Mouse (Mus musculus): ENCODE measurements around the gene Taf9b. TPM values are rescaled to one million over a fixed set of nuclear protein-coding genes. Genes with fewer than 3 reads are reported as not detected.

Gene Taf9b
- polyA plus RNA-seq, 1 experiment: 0.04 TPM

DNA sequence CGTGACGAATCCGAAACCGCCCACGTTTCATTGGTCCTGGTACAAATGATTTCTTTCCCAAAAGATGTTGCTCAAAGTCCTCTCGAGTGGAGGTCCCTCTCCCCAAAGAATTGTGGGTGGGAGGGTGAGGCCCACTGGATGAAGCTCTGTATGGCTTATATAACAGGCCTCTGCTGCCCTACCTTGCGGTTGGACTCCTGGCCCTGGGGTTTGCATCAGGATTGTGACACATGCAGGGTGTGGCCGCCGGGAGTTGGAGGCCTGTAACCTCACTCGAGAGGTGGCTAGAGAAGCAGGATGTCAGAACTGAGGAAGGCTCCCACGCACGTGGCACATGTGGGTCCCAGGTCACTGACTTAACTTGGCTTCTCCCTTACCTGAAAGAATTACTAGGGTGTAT is 33.2 kb downstream of the Taf9b start:
- Histone ChIP-seq H3K27me3 (ENCODE audit: control insufficient read depth) (peaks cover 7% of the 10 kb centered on the region), H3K4me3 (replicated peaks) (peak overlapping the region; percentile 75), H3K36me3 (ENCODE audit: control insufficient read depth) (no peaks in the 10 kb centered on the region), H3K4me1 (ENCODE audit: control insufficient read depth) (peaks cover 24% of the 10 kb centered on the region), H3K9me3 (ENCODE audit: control insufficient read depth, low read length) (no peaks in the 10 kb centered on the region)
- TF ChIP-seq TAL1 (IDR thresholded peaks at IDR 0.05; ENCODE audit: low read length) (no peak), GATA1 (IDR thresholded peaks at IDR 0.05; ENCODE audit: low read length) (no peak)

DNA sequence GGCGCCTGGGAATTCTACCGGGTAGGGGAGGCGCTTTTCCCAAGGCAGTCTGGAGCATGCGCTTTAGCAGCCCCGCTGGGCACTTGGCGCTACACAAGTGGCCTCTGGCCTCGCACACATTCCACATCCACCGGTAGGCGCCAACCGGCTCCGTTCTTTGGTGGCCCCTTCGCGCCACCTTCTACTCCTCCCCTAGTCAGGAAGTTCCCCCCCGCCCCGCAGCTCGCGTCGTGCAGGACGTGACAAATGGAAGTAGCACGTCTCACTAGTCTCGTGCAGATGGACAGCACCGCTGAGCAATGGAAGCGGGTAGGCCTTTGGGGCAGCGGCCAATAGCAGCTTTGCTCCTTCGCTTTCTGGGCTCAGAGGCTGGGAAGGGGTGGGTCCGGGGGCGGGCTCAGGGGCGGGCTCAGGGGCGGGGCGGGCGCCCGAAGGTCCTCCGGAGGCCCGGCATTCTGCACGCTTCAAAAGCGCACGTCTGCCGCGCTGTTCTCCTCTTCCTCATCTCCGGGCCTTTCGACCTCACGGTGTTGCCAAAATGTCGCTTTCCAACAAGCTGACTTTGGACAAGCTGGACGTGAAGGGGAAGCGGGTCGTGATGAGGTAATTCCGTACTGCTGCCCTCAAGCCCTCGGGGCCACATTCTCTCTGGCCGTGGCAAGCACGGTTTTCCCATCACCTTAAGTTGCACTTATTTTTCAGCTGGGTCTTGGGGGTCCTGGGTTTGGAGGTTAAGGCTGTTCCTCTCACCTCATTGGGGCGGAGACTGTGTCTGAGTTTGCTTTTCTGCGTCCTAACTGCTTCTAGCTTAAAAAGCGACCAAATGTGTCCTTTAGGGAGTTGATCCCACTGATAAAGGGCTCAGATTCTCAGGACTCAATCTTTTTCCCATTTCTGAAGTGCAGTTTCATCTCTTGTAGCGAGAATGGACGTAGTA is 34.0 kb downstream of the Taf9b start, which contains the start of gene Pgk1:
Pgk1 (plus strand) TSS at position 388 of the 937 bp plus-strand sequence.
- Histone ChIP-seq H3K4me1 (ENCODE audit: control insufficient read depth) (peaks cover 24% of the 10 kb centered on the region), H3K9me3 (ENCODE audit: control insufficient read depth, low read length) (no peaks in the 10 kb centered on the region), H3K27me3 (ENCODE audit: control insufficient read depth) (peaks cover 7% of the 10 kb centered on the region), H3K4me3 (replicated peaks) (peak within 1 kb of the TSS; percentile 75), H3K36me3 (ENCODE audit: control insufficient read depth) (no peaks in the 10 kb centered on the region)
- no peak for TF ChIP-seq TAL1 (IDR thresholded peaks at IDR 0.05; ENCODE audit: low read length)
- peak; percentile 38 for TF ChIP-seq GATA1 (IDR thresholded peaks at IDR 0.05; ENCODE audit: low read length)

DNA sequence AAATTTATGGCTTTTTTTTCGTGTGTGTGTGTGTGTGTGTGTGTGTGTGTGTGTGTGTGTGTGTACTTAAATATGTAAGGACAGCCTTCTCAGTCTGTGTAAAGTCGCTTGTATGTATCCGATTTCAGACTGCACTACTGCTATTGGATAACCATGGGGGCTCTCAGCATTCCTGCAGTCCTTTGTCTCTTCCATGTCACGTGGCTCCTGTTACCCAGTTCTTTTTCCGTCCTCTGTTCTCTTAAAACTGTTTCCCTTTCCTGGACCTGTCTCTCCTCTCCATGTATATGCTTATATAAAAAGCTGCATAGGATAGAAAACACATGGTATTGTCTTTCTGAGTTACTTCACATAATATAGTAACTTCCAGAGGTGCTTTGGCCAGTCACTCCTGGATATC is 35.3 kb downstream of the Taf9b start:
- peaks cover 7% of the 10 kb centered on the region for H3K27me3 ChIP-seq (ENCODE audit: control insufficient read depth)
- no peak for TF ChIP-seq TAL1 (IDR thresholded peaks at IDR 0.05; ENCODE audit: low read length)
- TF ChIP-seq GATA1 (IDR thresholded peaks at IDR 0.05; ENCODE audit: low read length): no peak

DNA sequence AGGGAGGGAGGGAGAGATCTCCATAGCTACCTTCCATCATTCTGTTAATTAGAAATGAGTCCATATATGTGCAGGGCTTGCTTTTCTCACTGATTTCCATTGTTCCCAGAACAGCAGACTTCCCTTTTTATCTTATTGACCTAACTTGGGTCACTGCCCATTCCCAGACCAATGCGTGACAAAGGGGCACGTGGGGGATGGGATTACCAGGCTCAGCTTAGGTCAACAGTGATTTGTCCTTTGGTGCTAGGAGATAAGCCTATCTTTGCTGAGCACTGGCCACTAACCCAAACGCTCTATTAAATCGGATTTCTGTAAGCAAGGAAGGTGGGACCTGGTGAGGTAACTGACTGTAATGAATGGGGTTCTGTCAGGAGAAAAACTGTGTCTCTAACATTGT is 36.7 kb downstream of the Taf9b start:
- Histone ChIP-seq H3K36me3 (ENCODE audit: control insufficient read depth) (no peaks in the 10 kb centered on the region), H3K4me3 (replicated peaks) (no peak overlapping the region), H3K4me1 (ENCODE audit: control insufficient read depth) (peaks cover 24% of the 10 kb centered on the region), H3K27me3 (ENCODE audit: control insufficient read depth) (peaks cover 7% of the 10 kb centered on the region), H3K9me3 (ENCODE audit: control insufficient read depth, low read length) (no peaks in the 10 kb centered on the region)
- TF ChIP-seq TAL1 (IDR thresholded peaks at IDR 0.05; ENCODE audit: low read length) (no peak), GATA1 (IDR thresholded peaks at IDR 0.05; ENCODE audit: low read length) (no peak)

More for the DNA sequence above, 35.3 kb downstream of the Taf9b start:
- Histone ChIP-seq H3K36me3 (ENCODE audit: control insufficient read depth) (no peaks in the 10 kb centered on the region), H3K4me3 (replicated peaks) (no peak overlapping the region), H3K4me1 (ENCODE audit: control insufficient read depth) (peaks cover 24% of the 10 kb centered on the region), H3K9me3 (ENCODE audit: control insufficient read depth, low read length) (no peaks in the 10 kb centered on the region)

DNA sequence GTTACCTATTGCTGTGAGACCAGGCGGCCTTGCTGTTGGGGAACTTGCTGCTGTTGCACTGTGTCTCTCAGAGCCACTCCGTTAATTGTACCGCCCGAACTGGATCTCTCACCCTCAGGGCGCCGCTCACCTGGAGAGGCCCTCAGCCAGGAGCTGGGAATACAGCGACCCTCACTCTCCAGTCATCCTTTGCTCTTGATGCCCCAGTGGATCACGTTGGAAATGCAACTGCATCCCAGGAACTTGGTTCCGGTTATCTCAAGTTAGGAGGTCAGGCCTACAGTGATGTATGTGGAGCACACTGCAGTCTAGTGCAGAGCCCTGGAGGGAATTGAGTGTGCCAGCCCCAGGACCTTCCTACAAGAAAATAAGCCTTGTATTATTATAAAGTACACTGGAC is 44.6 kb downstream of the Taf9b start:
- Histone ChIP-seq H3K4me3 (replicated peaks) (no peak overlapping the region), H3K36me3 (ENCODE audit: control insufficient read depth) (no peaks in the 10 kb centered on the region), H3K27me3 (ENCODE audit: control insufficient read depth) (no peaks in the 10 kb centered on the region), H3K9me3 (ENCODE audit: control insufficient read depth, low read length) (no peaks in the 10 kb centered on the region), H3K4me1 (ENCODE audit: control insufficient read depth) (no peaks in the 10 kb centered on the region; the same call in 1 of the 2 replicates)
- TF ChIP-seq GATA1 (IDR thresholded peaks at IDR 0.05; ENCODE audit: low read length) (no peak), TAL1 (IDR thresholded peaks at IDR 0.05; ENCODE audit: low read length) (no peak)

DNA sequence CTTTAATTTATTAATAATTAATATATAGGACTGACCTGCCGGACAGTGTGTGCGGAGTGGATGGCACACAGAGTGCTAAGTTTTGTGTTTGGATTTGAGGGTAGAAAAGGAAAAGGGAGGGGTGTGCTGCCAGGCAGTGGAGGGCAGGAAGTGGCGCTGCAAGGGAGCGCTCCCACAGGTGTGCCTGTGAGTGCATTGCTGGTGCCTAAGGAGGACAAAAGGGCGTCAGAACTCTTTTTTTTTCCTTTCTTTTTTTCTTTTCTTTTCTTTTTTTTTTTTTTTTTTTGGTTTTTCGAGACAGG is 49.2 kb downstream of the Taf9b start:
- no peaks in the 10 kb centered on the region for H3K36me3 ChIP-seq (ENCODE audit: control insufficient read depth)
- H3K27me3 ChIP-seq (ENCODE audit: control insufficient read depth): no peaks in the 10 kb centered on the region
- no peaks in the 10 kb centered on the region; the same call in 1 of the 2 replicates for H3K4me1 ChIP-seq (ENCODE audit: control insufficient read depth)
- TF ChIP-seq TAL1 (IDR thresholded peaks at IDR 0.05; ENCODE audit: low read length): no peak
- no peak for TF ChIP-seq GATA1 (IDR thresholded peaks at IDR 0.05; ENCODE audit: low read length)
- H3K4me3 ChIP-seq (replicated peaks): no peak overlapping the region
- H3K9me3 ChIP-seq (ENCODE audit: control insufficient read depth, low read length): no peaks in the 10 kb centered on the region

DNA sequence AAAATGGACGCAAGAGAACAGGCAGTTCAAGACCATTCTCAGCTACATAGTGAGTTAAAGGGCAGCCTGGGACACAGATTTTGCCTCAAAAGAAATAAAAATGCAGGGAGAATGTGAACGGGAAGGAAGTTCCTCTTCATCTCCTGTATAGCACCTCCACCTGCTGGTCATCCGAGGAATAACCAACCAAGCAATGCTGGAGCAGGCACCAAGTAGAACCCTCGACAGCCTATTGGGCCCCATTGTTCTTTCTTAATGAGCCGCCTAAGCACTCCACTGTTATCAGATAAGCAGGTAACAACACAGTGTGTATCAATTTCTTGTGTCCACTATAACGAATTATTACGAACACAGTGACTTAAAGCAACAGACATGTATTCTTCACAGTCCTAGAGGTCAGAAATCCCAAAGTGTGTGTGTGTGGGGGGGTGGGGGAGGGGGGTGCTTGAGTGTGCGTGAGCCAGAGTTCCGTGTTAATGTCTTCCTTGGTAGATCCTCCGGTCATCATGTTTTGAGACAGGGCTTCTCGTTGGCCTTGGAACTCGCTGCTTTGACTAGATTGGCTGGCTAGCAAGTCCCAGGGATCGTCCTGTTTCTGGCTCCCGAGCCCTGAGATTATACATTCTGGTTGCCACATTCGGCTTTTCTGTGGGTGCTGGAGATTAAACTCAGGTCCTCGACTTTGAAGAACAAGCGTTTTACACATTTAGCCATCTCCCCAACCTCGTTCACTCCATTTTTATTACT is 49.7 kb downstream of the Taf9b start:
- Histone ChIP-seq H3K9me3 (ENCODE audit: control insufficient read depth, low read length) (no peaks in the 10 kb centered on the region), H3K4me3 (replicated peaks) (peak overlapping the region; percentile 45), H3K36me3 (ENCODE audit: control insufficient read depth) (no peaks in the 10 kb centered on the region), H3K4me1 (ENCODE audit: control insufficient read depth) (no peaks in the 10 kb centered on the region; the same call in 1 of the 2 replicates), H3K27me3 (ENCODE audit: control insufficient read depth) (no peaks in the 10 kb centered on the region)
- no peak for TF ChIP-seq TAL1 (IDR thresholded peaks at IDR 0.05; ENCODE audit: low read length)

DNA sequence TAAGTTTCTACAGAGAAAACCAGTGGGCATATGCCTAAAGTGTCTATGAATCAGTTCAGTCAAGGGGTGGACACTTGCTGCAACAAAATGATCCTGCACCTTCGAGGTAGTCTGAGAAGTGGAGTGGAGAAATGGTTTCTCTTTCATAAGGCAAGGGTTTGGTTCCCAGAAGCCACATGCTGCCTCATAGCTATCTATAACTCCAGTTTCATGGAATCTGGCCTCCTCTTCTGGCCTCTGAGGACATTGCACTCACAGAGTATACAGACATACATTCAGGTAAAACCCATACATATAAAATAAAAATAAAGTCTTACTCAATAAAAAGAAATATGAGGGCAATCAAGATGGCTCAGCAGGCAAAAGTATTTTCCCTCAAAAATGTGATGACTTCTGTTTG is 55.9 kb downstream of the Taf9b start:
- no peak for TF ChIP-seq TAL1 (IDR thresholded peaks at IDR 0.05; ENCODE audit: low read length)
- no peak for TF ChIP-seq GATA1 (IDR thresholded peaks at IDR 0.05; ENCODE audit: low read length)
- H3K4me3 ChIP-seq (replicated peaks): no peak overlapping the region
- no peaks in the 10 kb centered on the region for H3K9me3 ChIP-seq (ENCODE audit: control insufficient read depth, low read length)
- H3K27me3 ChIP-seq (ENCODE audit: control insufficient read depth): no peaks in the 10 kb centered on the region
- no peaks in the 10 kb centered on the region for H3K36me3 ChIP-seq (ENCODE audit: control insufficient read depth)
- H3K4me1 ChIP-seq (ENCODE audit: control insufficient read depth): 0 out of 2 replicates have a peak, but pooled peaks cover 1% of the 10 kb centered on the region

DNA sequence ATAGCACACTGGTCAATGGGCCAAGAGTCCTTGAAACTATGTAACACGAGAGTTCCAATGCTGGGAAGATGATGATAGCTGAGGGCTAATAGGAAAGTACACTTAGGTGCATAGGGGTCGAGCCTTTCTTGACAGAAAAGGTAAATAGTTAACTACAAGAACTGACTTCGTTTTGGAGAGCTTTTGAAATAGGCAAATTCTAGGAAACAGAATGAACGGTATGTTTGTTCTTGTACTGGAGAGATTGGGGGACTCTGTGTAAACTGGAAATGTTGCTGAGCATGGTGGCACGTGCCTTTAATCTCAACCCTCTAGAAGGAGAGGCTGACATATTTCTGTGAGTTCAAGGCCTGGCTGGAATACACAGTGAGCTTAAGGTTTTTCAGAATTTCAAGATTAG is 56.4 kb downstream of the Taf9b start:
- H3K4me3 ChIP-seq (replicated peaks): no peak overlapping the region
- H3K4me1 ChIP-seq (ENCODE audit: control insufficient read depth): 0 out of 2 replicates have a peak, but pooled peaks cover 1% of the 10 kb centered on the region
- no peaks in the 10 kb centered on the region for H3K9me3 ChIP-seq (ENCODE audit: control insufficient read depth, low read length)
- H3K27me3 ChIP-seq (ENCODE audit: control insufficient read depth): no peaks in the 10 kb centered on the region
- TF ChIP-seq GATA1 (IDR thresholded peaks at IDR 0.05; ENCODE audit: low read length): no peak
- TF ChIP-seq TAL1 (IDR thresholded peaks at IDR 0.05; ENCODE audit: low read length): no peak
- H3K36me3 ChIP-seq (ENCODE audit: control insufficient read depth): no peaks in the 10 kb centered on the region
